Mouse (Mus musculus) yolk sac, embryonic 10.5 days (tissue): Measurements from ENCODE around the gene Col4a1.

ENCODE experiments used
- DNase-seq: peaks from one replicate; pipeline ENCODE4 v3.0.0-alpha.2; 2017; ENCODE audit warnings: low spot score

The Col4a1 gene

DNA sequence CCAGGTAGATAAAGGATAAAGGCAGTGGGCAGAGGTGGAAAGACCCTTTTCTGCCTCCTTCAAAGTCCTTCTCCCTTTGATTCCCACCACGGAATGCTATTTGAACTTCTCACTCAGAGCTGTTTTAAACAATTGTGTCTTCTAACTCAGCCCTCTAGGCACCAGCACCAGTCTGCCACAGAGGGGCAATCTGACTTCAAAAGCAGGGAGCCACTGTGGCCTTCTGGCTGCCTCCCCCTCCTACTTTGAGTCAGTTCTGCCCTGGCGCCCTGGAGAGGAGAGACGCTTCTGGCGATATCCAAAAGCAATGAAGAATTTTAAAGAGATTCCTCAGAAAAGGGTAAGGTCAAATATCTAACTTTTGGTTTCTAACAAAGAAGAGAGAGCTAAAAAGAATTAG, 82.3 kb downstream of the Col4a1 start:
- no peak for DNase-seq

DNA sequence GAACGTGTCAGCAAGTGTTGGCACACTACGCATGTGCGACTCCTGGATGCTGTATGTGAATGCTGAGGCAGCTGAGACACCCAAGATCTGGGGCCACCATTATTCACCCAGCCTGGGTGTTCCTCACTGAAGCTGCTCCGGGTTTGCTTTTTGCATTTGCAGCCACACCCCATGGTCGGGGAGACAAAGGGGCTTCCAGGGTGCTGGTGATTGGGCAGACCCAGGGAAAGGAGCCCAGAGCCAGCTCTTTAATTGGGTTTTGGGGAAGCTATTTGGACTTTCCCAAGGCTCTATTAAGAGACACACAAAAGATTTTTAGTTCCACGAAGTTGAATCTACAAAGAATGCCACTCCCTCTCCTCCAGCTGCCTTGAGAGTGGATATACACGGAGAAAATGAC, 85.2 kb downstream of the Col4a1 start:
- no peak for DNase-seq

DNA sequence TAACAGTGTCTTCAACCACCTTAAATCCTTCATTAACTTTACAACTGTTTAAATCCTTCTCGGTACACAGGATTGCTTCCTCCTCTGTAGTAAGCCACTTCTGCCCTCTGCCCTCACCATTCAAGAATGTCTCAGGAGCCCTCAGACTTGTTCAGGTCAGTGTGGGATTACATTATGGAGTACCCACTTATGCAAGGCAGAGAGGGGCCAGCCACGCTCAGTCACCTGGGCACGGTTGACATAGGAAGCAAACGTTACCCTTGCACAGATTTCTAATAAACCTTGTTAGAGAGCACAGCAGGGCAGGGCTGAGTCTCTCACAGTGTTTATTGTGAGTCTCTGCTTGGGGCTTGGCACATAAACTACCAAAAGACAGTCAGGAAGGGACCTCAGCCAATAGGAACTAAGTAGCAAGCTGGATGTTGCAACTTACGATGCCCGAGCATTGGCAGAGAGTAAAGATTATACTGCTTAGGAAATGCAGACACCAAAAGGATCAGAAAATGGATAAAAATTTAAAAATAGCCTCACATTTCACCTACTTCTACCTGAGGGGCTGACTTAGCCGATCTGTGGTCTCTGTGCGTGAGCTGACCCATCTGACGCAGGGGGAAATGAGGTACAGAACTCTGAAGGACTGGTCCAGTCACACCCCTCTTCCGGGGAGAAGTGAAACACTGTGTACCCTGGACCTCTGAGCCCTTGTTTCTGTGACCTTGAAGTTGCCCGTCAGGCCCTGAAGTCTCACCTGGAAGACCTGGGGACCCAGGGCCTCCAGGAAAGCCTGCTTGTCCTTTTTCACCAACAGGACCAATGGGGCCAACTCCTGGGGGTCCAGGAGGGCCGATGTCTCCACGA, 86.8 kb downstream of the Col4a1 start:
- DNase-seq: no peak

DNA sequence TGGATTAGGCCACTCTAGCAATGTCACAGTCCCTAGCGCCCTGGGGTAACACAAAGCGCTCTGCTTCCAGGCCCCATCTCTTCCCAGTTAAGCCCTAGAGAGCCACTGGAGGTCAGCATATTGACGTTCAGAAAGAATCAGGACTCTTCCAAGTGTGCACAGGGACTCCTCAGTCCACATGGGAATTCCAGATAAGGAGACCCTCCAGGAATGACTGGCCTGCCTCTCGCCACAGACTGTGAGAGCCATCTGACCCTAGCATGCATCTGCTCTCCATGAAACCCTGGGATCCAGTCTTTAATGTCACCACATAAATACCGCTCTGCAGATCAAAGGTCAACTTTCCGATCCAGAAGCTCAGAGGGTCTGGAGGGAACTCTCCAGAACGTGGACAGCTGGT, 88.4 kb downstream of the Col4a1 start:
- DNase-seq: peak; percentile 33

DNA sequence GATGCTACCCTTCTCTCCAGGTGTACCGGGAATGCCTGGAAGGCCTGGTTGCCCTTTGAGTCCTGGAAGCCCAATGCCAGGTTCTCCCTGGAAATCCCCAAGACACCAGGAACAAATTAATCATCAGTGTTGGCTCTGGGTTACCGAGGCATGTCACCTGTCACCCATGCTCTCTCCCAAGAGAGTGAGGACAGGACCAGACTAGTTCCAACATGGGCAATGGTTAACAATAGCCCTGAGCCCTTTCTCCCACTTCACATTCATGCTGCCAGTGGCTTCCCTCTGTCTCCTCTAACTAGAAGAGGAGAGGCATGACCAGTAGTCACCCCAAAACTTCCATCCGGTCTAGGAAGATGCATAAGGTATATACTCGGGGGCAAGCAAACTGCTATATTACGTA, 91.3 kb downstream of the Col4a1 start:
- no peak for DNase-seq

DNA sequence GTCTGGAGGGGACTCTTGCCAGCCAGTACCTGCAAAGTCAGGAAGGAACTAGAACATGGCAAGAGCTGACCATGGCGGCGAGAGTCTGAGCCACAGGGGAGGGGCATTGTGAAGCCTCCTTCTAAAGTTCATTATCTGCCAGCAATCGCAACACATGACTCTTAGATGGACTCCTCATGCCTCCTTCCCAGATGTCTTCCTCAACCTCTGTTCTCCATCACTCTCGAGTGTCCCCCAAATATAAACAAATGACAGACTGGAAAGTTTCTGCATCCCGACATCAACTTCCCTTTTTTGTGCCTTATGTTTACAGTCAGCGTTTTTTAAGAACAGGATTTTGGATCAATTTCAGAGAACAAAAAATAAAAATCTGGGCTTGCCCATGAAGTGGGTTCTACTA, 93.3 kb downstream of the Col4a1 start:
- no peak for DNase-seq

DNA sequence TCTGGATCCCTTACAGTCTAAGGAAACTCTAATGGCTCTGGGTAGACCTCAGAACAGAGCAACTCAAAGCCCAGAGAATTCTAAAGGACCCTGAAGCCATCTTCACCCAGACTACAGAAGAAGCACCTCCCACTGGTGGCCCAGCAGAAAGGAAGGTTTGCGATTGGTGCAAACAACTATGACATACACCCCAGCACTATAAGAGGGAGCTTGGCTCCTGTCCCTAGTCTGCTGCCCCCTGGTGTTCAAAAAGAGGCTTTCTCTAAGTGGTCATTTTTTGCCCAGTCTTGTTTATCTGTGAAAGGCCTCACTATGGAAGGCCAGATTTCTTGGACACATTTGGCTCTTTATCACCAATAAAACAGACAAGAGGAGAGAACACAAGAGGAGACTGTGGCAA, 97.4 kb downstream of the Col4a1 start:
- DNase-seq: peak; percentile 23

DNA sequence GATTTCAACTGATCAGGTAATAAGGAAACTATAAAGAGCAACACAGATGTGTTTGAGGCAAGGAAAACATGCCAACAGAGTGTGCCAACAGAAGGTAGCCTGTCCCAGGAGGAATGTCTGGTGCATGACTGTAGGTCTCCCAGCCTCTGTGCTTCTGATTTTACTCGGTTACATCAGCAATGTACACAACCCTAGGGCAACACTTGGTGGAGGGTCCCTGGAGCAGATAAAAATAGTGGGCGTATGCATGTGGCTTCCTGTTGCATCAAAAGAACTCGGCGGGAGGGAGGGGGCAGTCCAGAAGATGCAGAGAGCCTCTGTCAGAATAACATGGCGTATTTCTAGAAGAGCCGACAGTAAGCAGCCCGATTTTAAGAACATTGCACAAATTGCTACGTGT, 106.1 kb downstream of the Col4a1 start:
- no peak for DNase-seq

DNA sequence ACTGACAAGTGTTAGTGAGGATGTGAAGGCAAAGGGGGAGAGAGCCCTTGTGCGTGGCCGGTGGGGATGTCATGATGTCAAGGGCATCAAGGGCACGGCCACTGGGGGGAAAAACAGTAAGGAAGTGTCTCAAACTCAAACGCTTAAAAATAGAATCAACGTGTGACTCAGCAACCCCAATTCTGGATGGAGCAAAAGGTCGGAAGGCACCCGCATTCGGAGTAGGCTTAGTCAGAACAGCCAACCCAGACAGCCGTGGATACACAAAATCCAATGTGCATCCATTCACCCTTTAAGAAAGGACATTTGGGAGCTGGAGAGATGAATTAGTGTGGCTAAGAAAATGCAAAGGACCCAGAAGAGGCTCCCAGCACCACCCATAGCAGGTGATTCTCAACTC, 107.1 kb downstream of the Col4a1 start:
- DNase-seq: no peak

DNA sequence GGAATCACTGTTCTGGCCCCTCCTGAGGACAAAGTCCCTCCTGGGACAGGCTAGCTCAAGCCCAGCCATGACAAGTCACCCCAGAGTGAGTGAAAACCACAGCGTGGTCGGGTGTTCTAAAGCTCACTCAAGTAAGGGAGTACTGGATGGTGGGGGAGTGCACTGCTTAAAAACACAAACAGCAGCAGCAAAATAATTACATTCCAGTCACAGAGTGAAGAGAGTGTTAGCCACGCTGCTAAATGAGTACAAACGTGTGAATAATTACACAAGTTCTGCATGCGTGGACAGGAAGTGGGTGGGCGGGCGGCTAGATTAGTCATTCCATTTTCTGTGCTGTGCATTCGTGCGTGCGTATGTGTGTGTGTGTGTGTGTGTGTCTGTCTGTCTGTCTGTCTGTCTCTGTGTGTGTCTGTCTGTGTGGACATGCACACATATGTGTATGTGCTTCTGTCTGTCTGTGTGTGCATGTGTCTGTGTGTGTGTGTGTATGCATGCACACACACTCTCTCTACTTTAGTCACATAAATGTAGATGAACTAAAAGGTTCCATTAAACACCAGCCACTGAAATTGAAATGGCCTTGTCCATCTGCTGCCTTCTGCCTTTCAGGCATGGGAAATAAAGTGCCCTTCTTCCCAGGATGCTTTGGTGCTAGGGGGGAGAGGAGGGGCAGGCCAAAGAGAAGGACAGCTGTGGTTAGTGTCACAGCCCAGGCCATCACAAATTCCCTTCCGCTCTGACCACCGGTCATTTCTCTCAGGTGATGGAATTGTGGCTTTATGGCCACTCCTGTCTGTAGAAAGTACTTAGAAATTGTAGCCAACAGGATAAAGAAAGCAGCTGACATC, 109.1 kb downstream of the Col4a1 start:
- DNase-seq: no peak

DNA sequence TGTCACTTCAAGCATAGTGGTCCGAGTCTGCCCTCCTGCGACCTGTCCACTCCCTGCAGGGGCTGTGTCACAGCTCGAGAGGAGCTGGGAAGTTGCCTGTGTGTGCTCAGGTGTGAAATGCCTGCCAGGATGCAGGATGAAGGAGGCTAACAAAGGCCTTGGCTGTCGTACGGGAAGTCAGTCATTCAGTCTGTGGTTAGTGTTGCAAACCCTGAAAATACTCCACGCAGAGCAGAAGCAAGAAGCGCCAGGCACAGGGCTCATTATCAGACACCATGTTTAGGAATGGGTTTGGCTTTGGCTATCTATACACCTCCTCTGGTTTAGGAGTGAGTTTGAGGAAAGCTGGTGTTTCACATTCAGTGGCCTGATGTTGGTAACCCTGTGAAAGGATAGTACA, 114.0 kb downstream of the Col4a1 start:
- DNase-seq: no peak

DNA sequence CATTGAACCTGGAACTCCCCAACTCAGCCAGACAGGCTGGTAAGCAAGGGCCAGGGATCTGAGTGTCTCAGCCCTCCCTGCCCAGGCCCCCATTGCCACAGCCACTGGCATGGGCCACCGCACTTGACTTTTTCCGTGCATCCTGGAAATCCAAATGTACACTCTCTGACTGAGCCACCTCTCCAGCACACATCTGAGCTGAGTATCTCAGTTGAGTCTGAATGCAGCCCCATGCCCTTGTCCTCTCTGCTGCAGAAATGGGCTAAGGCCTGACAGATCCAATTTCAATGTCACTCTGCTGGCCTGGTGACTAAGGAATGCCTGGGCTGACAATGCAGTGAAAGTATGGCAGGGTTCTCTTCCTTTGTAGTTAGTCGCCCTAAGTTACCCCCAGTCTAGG, 114.6 kb downstream of the Col4a1 start:
- no peak for DNase-seq

DNA sequence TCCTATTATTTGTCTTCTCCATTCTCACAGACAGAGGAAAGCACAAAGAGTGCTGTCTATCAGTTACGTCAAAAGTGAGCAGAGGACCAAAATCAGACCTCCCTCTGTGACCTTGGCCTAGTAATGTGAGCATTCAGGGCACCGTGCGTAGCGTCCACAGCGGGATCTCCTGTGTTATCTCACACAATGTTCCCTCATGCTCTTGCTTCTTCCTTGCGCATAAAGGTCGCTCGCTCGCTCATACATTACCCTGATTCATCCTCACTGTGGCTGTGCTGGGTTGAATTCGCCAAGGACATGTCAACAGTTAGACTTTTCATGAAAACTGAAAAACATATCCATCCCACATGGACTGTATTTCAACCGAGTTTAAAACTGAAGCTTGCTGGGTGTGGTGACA, 115.4 kb downstream of the Col4a1 start:
- no peak for DNase-seq

DNA sequence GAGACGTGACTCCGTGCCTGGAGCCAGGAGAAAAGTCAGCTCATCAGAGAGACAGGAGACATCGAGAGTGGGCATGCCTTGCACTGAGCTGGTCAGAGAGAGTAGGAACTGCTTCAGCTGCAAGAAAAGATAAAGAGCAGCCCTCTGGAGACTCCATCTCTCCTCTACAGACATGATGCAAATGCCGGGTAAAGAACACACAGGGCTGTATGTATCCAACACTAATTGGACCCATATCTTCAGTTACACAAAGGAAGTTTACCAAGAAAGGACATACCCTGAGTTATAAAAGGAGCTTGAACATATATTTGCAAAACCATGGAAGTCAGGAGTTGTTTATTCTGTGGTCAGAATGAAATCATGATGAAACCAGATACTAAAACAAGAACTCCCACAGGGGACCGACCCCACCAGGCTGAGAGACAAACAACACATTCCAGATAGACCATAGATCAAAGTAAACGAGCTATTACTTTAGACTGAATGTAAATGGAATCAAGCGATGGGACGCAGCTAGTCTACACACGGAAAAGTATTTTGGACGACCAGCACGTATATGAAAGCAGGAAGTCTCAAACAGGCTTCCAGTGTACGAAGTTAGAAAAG, 119.8 kb downstream of the Col4a1 start:
- no peak for DNase-seq

DNA sequence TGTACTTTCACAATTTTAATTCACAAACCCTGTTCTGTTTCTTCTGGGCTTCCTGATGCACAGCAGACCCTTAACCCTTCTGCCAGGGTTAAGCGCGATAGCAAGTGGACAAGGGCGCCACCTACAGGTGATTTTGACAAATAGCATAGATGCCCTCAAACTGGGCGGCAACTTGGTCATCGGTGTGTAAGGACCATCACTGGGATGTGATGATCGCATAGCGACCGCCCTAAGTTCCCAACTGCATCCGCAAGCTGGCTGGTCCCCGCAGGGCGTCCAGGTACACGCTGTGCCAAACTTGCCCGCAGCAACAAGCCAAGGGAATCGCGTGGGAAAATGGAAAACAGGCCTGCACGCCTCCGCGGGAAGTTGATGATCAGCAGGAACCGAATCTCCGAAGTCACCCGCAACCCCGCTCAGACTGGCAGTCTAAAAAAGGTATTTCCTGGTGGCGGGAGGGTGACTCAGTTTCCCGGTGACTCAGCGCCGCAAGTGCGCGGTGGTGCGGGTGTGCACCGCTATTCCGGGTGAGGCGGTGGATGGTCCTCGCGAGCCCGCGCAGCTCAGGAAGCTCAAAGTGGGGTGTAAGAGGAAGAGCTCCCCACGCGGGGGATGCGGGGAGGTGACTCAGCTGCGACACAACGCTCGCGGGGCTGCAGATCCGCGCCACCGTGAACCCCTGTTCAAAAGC, 124.9 kb downstream of the Col4a1 start:
- peak; percentile 66 for DNase-seq

DNA sequence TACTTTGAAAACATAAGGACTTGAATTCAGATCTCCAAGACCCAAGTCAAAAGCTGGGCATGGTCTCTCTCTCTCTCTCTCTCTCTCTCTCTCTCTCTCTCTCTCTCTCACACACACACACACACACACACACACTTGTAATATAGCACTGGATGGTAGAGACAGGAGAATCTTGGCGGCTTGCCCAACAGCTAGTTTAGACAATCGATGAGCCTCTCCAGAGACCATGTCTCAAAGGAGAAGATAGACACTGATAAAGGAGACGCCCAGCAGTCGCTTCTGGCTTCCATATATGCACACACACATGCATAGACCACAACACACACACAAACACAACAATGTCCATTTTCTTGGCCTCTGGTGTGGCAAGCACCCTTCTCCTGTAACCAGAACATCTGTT, 126.2 kb downstream of the Col4a1 start:
- no peak for DNase-seq

DNA sequence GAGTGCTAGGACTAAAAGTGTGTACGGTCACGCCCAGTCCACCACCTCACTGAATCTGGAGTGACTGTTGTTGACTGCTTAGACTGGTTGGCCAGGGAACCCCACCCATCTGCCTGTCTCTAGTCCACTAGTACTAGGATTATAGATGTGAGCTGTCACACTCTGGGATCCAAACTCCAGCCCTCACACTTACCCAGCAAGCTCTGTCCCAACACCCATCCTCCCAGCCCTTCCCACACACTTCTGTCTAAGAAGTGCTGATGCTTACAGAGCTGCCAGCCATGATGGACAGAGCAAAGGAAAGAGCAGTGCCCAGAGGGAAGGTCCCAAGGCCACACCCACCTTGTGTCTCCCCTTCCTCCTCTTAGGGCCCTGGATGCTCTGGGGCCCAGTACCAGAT, 127.0 kb downstream of the Col4a1 start:
- no peak for DNase-seq

DNA sequence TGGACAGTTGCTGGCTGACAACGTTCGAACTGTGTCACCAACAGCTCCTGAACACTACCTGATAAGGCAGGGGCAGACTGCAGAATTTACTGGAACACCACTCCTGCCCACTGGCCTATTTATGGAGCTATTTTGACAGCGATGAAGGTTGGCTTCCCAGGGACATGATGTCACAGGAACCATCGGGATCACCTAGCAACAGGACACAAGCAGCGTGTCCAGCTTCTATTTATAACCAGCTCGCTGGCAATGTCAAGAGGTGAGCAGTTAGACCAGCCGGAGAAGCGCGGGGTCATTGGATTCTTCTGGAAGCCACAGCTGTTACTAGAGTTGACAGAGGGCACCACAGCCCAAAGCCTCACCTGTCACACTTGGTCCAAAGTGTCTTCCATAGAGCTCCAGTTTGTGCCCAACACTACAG, 129.0 kb downstream of the Col4a1 start:
- no peak for DNase-seq

DNA sequence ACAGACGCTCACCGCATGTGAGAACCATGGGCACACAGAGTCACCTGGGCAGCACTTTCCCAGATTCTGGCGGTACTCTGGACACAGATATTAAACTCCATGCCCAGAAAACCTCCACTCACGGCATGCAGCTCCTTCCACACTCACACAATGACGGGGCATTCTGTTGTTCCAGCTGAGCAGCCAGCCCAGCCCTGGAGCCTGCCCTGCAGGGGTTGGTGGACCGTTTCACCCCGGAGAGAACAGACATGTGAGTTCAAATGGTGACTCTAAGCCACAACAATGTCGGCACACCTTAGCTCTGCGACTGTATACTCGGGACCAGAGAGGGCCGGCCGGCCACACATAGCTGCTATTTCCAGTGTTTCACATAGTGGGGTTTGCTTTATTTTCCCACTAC, 130.0 kb downstream of the Col4a1 start:
- no peak for DNase-seq

DNA sequence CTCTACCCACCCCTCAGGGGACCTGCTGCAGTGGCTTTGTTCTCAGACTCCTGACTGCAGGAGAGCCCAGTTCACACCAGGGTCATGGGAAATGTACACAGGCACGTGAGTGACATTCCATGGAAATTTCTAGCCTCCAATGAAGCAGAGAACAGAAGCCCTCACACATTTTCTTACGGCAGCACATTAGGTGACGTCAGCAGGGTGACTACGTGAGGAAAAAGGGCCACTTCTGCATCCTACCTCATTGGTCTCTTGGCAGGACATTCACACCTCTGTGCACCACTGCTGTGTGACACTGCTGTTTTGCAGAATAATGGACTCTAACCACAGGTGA, 130.5 kb downstream of the Col4a1 start:
- no peak for DNase-seq

DNA sequence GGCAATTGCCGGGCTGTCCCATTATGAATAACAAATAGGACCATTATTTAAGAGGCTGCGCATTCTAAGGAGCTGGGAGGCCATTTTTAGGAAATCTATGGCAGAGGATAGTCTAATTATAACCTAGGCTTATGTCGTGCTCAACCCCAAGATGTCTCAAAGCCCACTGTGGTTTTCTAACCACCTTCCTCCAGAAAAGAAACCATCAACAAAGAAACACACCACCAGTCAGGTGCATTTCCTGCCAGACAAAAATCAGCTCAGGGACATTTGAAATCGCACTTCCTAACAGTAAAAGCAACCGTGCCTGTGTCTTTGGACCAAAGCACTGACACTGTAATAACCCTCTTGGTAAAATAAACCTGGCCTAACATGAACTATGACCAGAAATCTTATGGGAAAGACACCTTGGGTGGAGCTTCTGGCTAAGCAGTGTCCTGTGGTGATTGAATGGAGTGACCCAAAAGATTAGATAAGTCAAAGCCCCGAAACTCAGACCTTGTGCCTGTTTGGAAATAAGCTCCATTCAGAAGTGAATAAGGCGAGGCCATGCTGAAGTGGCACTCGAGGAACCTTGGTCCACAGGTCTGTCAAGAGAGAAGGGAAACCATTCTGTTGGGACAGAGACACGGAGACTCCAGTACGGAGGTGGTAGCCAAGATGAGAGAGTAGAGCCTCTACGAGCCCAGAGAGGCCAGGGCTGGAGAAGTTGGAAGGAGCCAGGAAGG, 131.0 kb downstream of the Col4a1 start:
- no peak for DNase-seq

DNA sequence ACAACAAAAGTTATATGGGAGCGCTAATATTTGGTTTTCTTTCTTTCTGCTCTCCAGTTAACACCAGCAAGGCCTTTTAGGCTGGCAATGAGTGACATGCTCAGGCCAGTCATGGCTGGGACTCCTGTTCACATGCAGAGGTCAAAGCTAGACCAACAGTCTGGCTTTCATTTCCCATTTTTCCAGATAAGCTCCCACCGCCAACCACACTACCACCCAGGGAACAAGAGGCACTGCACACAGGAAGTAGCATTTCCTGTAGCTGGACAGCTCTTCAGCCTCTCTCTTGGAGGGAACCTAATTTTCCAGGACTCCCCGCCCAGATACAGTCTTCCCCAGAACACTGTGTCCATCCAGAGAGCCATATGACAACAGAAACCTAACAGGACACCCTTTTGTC, 132.8 kb downstream of the Col4a1 start:
- no peak for DNase-seq
